Mouse (Mus musculus) CH12F3 (cell line): ENCODE measurements around the gene Fnbp1.
"Not testable (repeated sequence)": the region's sequence is repeated elsewhere in the genome, so short reads cannot be mapped to it uniquely, and the experiment has no call there.

Source experiments
- in situ Hi-C: fragments of 300-500 bp; cut with MboI; formaldehyde crosslinking; loops from 2 replicates; pipeline ENCODE4 v1.14.3; 2020; ENCODE audit warnings: low sequenced_read_pairs

Gene Fnbp1

DNA sequence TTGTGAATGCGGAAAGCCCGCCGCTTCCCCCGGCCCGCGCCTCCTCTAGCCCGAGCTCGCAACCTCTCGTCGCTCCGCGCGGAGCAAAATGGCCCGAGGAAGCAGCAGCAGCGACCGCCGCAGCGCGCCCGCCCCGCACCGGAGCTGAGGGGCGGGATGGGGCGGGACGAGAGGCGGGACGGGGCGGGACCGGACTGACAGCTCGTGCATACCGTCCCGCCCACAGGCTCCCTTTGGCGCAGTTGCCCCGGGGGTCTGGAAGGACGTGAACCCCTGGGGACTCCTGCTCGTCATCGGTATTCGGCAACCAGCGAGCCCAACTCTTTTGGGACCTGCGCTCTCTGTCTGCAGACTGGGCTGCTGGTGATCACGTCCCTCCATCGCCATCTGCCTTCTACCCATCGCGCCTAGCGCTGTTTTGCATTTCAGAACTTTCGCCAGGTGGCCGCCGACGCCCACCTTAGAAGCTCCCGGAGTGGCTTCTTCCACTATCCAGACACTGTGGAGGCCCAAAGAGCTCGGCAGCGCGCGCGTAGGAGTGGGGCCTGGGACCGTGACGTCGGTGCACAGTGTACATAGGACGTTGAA is at the start of gene Fnbp1:
TSS of gene Fnbp1 (minus strand) at position 142 of the 588 bp plus-strand sequence.
- in situ Hi-C loops, result no loop called here

GRCm38 (mm10) chr2:31189654-31190053 is 47.8 kb upstream of the Fnbp1 start:
- in situ Hi-C loops, result loop anchor here (10.0 kb wide), 1 partner anchor 95 kb away; no protein-coding TSS in a partner anchor

- in situ Hi-C loops, result no loop called here
These were observed 46.9 kb upstream of the Fnbp1 start for GRCm38 (mm10) chr2:31188691-31189090.

GRCm38 (mm10) chr2:31183830-31184229 is 42.0 kb upstream of the Fnbp1 start:
- in situ Hi-C loops, result no loop called here

- in situ Hi-C loops, result no loop called here
These were observed 41.0 kb upstream of the Fnbp1 start for GRCm38 (mm10) chr2:31182786-31183330.

- in situ Hi-C loops, result no loop called here
These were observed 38.3 kb upstream of the Fnbp1 start for GRCm38 (mm10) chr2:31180081-31180551.

GRCm38 (mm10) chr2:31179471-31179870 is 37.7 kb upstream of the Fnbp1 start:
- in situ Hi-C loops, result no loop called here

- in situ Hi-C loops, result not testable (repeated sequence)
These were observed 36.8 kb upstream of the Fnbp1 start for GRCm38 (mm10) chr2:31178593-31178992.

GRCm38 (mm10) chr2:31173290-31173689 is 31.5 kb upstream of the Fnbp1 start:
- in situ Hi-C loops, result no loop called here

GRCm38 (mm10) chr2:31172536-31172935 is 30.7 kb upstream of the Fnbp1 start:
- in situ Hi-C loops, result no loop called here

- in situ Hi-C loops, result no loop called here
These were observed 30.2 kb upstream of the Fnbp1 start for GRCm38 (mm10) chr2:31172001-31172400.

GRCm38 (mm10) chr2:31170164-31170563 is 28.4 kb upstream of the Fnbp1 start:
- in situ Hi-C loops, result no loop called here

DNA sequence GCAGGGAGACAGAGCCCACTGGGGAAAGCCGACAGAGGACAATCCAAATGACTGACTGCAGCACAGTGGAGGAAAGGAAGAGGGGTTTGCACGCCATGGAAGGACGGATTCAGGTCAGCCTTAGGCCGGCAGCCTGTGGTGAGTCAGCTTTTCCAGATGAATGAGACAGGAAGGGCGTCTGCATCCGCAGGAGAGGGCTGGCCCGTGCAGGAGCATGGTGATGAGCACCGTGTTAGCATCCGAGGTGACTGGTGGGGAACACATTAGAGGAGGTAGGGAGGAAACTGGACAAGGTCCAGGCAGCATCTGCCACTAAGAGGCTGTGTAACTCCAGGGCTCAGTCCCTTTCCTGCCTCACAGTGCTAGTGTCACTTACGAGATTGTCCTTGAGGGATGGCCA is 27.2 kb upstream of the Fnbp1 start:
- in situ Hi-C loops, result no loop called here

GRCm38 (mm10) chr2:31167571-31167970 is 25.8 kb upstream of the Fnbp1 start:
- in situ Hi-C loops, result not testable (repeated sequence)

- in situ Hi-C loops, result no loop called here
These were observed 23.7 kb upstream of the Fnbp1 start for GRCm38 (mm10) chr2:31165529-31165928.

DNA sequence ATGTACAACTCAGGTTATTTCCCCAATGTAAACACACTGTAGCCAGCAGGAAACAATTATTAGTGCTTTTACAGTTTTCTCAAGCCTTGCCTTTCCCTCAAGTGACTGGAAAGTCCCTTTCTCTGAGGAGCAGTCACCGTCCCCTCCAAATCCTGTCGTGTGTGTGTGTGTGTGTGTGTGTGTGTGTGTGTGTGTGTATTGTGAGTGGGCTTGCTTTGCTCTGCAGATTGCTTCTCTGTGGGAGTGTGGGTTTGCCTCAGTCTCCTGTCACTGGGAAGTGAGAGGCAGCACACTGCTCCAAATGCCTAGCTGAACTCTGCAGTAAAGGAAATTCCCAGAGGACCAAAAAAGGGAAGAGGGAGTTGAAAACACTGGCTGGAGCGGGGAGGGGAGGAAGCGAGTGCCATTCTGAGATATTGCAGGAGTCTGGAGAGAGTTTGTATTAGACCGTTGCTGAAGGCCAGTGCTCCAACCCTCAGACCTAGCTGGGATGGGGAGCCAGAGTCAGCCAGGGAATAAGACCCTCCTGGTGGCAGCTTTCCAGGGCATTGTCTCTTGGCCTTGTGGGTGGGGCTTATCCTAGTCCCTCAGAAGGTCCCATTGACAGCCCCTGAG is 23.1 kb upstream of the Fnbp1 start:
- in situ Hi-C loops, result no loop called here

GRCm38 (mm10) chr2:31163361-31164118 is 21.7 kb upstream of the Fnbp1 start:
- in situ Hi-C loops, result no loop called here

DNA sequence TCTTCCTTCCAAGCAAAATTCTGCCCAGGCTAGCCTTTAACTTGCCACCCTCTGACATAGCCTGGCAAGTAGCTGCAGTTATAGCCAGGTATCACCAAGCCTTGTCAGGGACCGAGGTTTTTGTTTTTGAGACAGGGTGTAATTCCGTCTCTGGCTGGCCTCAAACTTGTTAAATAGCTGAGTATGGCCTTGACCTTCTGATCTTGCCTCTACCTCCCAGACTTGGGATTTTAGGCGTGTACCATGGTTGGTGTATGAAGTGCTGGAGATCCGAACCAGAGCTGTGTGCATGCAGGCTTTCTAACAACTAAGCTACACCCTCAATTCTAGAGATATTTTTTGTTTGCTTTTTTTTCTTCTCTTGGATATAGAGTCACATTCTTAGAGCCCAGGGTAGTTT is 19.8 kb upstream of the Fnbp1 start:
- in situ Hi-C loops, result no loop called here

- in situ Hi-C loops, result no loop called here
These were observed 18.5 kb upstream of the Fnbp1 start for GRCm38 (mm10) chr2:31160147-31160920.

GRCm38 (mm10) chr2:31156846-31157245 is 15.0 kb upstream of the Fnbp1 start:
- in situ Hi-C loops, result loop anchor here (10.0 kb wide), 1 partner anchor 122 kb away; no protein-coding TSS in a partner anchor
